Mouse (Mus musculus) heart, postnatal 0 days (tissue): ENCODE measurements around the gene Timeless. TPM values are rescaled to one million over a fixed set of nuclear protein-coding genes. Genes with fewer than 3 reads are reported as not detected.
"Not testable (repeated sequence)": the region's sequence is repeated elsewhere in the genome, so short reads cannot be mapped to it uniquely, and the experiment has no call there.

ENCODE experiments used
- ATAC-seq: fragments of 200-750 bp; cut with Nextera tagmentation; 2 replicates; pipeline ENCODE4 v1.8.0; 2017; ENCODE audit warnings: low read depth, moderate number of reproducible peaks, moderate library complexity; ENCODE audit not compliant: insufficient read depth
- DNase-seq: peaks from one replicate; pipeline ENCODE4 v3.0.0-alpha.2; 2016; ENCODE audit warnings: low spot score
- H3K27ac ChIP-seq: fragments of 300-500 bp; sonication (generic); 2 replicates; pipeline ENCODE4 v1.5.1; 2014; ENCODE audit warnings: low read depth, mild to moderate bottlenecking
- H3K27me3 ChIP-seq: fragments of 300-500 bp; sonication (generic); 2 replicates; pipeline ENCODE4 v1.6.1; 2014; ENCODE audit warnings: low read length, mixed read lengths; ENCODE audit not compliant: control insufficient read depth, insufficient read depth
- H3K36me3 ChIP-seq: fragments of 300-500 bp; sonication (generic); replicated peaks from 2 replicates; pipeline ENCODE4 v1.6.1; 2014; ENCODE audit warnings: low read length, mixed read lengths; ENCODE audit not compliant: control insufficient read depth, insufficient read depth
- H3K4me1 ChIP-seq: fragments of 300-500 bp; sonication (generic); 2 replicates; pipeline ENCODE4 v1.6.1; 2014; ENCODE audit warnings: antibody characterized with exemption; ENCODE audit not compliant: control insufficient read depth, insufficient read depth
- H3K4me2 ChIP-seq: fragments of 300-500 bp; sonication (generic); 2 replicates; pipeline ENCODE4 v1.6.1; 2014; ENCODE audit warnings: low read depth, mild to moderate bottlenecking, low read length, moderate library complexity
- H3K4me3 ChIP-seq: fragments of 300-500 bp; sonication (generic); 2 replicates; pipeline ENCODE4 v1.5.1; 2014; ENCODE audit warnings: low read depth, low read length
- H3K9ac ChIP-seq: fragments of 300-500 bp; sonication (generic); replicated peaks from 2 replicates; pipeline ENCODE4 v1.6.1; 2014; ENCODE audit warnings: low read depth, low read length, mixed read lengths
- H3K9me3 ChIP-seq: fragments of 300-500 bp; sonication (generic); replicated peaks from 2 replicates; pipeline ENCODE4 v1.6.1; 2016; ENCODE audit warnings: low read length; ENCODE audit not compliant: control insufficient read depth
- CTCF ChIP-seq: IDR thresholded peaks from 2 replicates; pipeline ENCODE4 v1.5.1; 2016; ENCODE audit warnings: antibody characterized with exemption, control low read depth, low read depth
- EP300 ChIP-seq: IDR thresholded peaks from 2 replicates; pipeline ENCODE4 v1.6.1; 2016; ENCODE audit warnings: antibody characterized with exemption, low read depth
- WGBS: fragments of 180-500 bp; shearing (Covaris S2); extraction: QIAGEN DNeasy Blood & Tissue Kit; methylation state at CpG from one replicate; pipeline ENCODE4 v1.1.7; 2014; 5-methylcytosine and 5-hydroxymethylcytosine counted together
- polyA plus RNA-seq: library from polyadenylated mRNA; unstranded; fragments of >200 nt; fragmentation: Nextera tagmentation; extraction: Ambion mirVana; gene quantifications from 2 replicates; pipeline ENCODE4 v1.2.1, GENCODE M21; 2015
- total RNA-seq: library from RNA; depleted of rRNA; stranded (reverse); fragments of >200 nt; gene quantifications from 2 replicates; pipeline ENCODE4 v1.2.3, GENCODE M21; 2014; ENCODE audit warnings: low replicate concordance

Timeless gene
- total and polyA plus RNA-seq, 2 experiments from 2014 or later, result 11.1 to 15.2 TPM

DNA sequence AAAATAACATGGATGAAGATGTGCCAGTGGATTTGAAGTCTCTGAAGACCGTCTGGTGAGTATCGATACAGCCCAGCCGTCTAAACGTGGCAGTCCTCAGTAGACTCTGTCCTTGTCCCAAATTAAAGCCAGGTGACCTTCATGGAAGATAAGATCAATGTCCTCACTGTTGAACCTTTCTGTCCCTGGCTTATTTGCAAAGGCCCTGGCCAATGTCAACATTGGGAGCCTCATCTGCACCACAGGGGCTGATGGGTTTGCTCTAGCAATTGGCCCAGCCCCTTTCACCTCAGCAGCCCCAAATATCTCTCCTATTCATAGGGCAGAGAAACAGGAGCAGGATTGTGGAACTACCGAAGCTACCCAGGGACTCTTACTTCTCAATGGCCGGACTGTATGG is 36.5 kb downstream of the Timeless start, which contains the start of gene Apof:
Apof (plus strand) TSS at position 301 of the 400 bp plus-strand sequence.
- ATAC-seq (no peak), DNase-seq (no peak)
- Histone ChIP-seq H3K27me3 (no peaks in the 10 kb centered on the region), H3K4me2 (no peak within 1 kb of the TSS), H3K9ac (no peak within 1 kb of the TSS), H3K36me3 (no peaks in the 10 kb centered on the region), H3K4me1 (peaks cover 6% of the 10 kb centered on the region; the same call in 1 of the 2 replicates), H3K27ac (no peak within 1 kb of the TSS; the same call in 1 of the 2 replicates), H3K9me3 (no peaks in the 10 kb centered on the region), H3K4me3 (no peak within 1 kb of the TSS)
- WGBS, result 72% methylated on average over 6 of the region's 6 CpGs
- no peak for TF ChIP-seq EP300
- TF ChIP-seq CTCF, result no peak

DNA sequence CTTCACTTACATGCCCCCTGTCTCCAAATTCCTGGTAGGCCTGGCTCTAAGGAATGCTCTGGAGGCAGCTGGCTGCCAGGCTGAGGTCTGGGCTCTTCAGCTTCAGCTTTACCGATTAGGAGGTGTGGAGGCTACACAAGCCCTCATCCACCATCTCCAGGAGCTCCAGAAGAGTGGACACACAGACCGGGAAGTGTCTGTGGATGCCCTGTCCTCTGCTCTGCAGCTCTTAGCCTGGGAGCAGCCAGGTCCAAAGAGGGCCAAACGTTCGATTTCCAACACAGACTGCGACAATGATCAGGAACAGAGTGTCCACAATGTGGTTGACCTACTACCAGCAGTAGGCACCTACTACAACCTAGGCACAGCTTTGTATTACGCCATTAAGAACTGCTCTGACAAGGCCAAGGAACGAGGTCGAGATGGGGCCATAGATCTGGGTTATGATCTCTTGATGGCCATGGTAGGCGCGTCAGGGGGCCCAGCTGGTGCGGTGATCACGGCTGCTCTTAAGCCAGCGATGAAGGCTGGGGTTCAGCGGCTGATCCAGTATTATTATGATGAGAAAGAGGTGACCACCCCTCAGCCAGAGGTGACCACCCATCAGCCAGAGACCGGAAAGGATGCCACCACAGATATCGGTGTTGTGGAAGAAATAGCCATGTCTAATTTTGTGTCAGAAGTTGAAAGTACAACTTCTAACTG is 37.5 kb downstream of the Timeless start:
- peak overlapping the region; percentile 58; the same call in 1 of the 2 replicates for H3K27ac ChIP-seq
- ATAC-seq (no peak), DNase-seq (no peak)
- 0 out of 2 replicates have a peak overlapping the region, but pooled peaks have one; percentile 78 for H3K9ac ChIP-seq
- H3K9me3 ChIP-seq, result no peaks in the 10 kb centered on the region
- H3K4me2 ChIP-seq, result peak overlapping the region; percentile 74; the same call in 1 of the 2 replicates
- no peaks in the 10 kb centered on the region for H3K27me3 ChIP-seq
- peak overlapping the region; percentile 88; the same call in 1 of the 2 replicates for H3K4me3 ChIP-seq
- TF ChIP-seq EP300, result no peak
- no peaks in the 10 kb centered on the region for H3K36me3 ChIP-seq
- H3K4me1 ChIP-seq, result peaks cover 9% of the 10 kb centered on the region; the same call in 1 of the 2 replicates
- 88% methylated on average over 16 of the region's 16 CpGs for WGBS

DNA sequence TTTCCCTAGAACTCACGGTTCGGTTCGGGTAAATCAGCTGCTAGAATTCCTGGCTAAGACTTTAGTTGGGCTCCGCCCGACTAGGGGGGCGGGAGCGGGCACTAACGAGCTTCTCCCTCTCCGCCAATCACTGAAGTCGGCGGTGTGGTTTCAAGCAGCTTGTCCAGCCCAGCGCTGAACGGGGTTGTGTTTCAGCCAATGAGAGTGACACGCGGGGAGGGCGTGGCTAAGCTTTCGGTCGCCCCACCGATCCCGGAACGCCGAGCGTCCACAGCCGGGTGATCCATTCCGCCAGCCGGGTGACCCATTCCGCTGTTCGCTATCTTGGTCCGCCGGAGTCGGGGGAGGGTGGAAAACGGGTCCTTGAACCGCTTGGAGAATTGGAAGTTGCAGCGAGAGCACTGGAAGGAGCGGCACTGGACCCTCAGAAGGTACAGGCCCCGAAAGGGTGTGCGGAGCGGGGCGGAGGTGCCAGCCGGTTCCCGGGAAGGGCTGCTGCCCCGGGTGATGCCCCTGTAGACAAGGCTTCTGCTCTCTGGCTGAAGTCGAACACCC is 38.5 kb downstream of the Timeless start, which contains the start of gene Stat2:
Stat2 (plus strand) TSS at position 273 of the 555 bp plus-strand sequence.
- peak within 1 kb of the TSS; percentile 88 for H3K4me3 ChIP-seq
- 1% methylated on average over 43 of the region's 43 CpGs for WGBS
- DNase-seq, result peak; percentile 98
- peak within 1 kb of the TSS; percentile 74 for H3K4me2 ChIP-seq
- TF ChIP-seq CTCF (no peak), EP300 (no peak)
- no peaks in the 10 kb centered on the region for H3K36me3 ChIP-seq
- ATAC-seq, result peak; percentile 100
- H3K4me1 ChIP-seq, result peaks cover 9% of the 10 kb centered on the region; the same call in 1 of the 2 replicates
- H3K27me3 ChIP-seq, result no peaks in the 10 kb centered on the region
- no peaks in the 10 kb centered on the region for H3K9me3 ChIP-seq
- peak within 1 kb of the TSS; percentile 78 for H3K9ac ChIP-seq
- H3K27ac ChIP-seq, result peak within 1 kb of the TSS; percentile 88

DNA sequence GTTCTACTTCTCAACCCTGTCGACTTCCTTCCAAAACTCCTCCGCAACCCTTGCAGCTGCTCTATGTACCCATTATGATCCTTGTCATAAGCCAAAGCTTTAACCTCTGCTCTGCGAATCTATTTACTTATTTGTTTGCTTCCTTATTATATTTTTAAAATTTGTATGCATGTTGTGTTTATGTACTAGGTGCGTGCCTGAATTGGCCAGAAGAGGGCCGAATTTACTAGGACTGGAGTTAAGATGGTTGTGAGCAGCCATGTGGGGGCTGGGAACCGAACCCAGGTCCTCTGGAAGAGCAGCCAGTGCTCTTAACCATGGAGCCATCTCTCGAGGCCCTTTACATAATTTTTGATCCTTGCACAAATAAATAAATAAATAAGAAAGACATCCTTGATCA is 39.0 kb downstream of the Timeless start:
- H3K9ac ChIP-seq, result peak overlapping the region; percentile 78
- peak overlapping the region; percentile 88 for H3K27ac ChIP-seq
- DNase-seq (no peak), ATAC-seq (no peak)
- no peaks in the 10 kb centered on the region for H3K27me3 ChIP-seq
- WGBS, result 36% methylated on average over 7 of the region's 7 CpGs
- H3K4me1 ChIP-seq, result peaks cover 9% of the 10 kb centered on the region; the same call in 1 of the 2 replicates
- H3K9me3 ChIP-seq, result no peaks in the 10 kb centered on the region
- H3K36me3 ChIP-seq, result no peaks in the 10 kb centered on the region
- peak overlapping the region; percentile 74 for H3K4me2 ChIP-seq
- peak overlapping the region; percentile 88 for H3K4me3 ChIP-seq
- no peak for TF ChIP-seq CTCF
- no peak for TF ChIP-seq EP300

DNA sequence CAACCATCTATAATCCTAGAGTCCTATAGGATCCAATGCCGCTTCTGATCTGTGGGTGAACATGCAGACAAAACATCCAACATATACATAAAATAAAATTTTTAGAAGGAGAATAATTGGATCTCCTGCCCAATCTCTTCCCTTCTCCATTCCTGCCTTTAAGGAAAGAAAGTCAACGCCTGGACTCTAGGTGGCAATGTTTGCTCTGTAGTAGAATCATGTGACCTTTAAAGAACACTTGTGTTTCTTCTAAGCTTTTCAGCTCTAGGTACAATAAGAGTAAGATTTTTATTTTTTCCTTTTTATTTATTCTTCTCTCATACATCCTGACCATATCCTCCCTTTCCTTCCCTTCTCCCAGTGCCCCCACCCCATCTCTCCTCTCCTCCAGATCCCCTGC is 40.0 kb downstream of the Timeless start:
- H3K4me1 ChIP-seq, result peaks cover 9% of the 10 kb centered on the region; the same call in 1 of the 2 replicates
- H3K36me3 ChIP-seq, result peaks cover 6% of the 10 kb centered on the region
- no peak for ATAC-seq
- no peaks in the 10 kb centered on the region for H3K27me3 ChIP-seq
- DNase-seq, result no peak
- H3K27ac ChIP-seq, result no peak overlapping the region
- no peak overlapping the region for H3K4me3 ChIP-seq
- TF ChIP-seq CTCF (peak; percentile 33), EP300 (no peak)
- H3K4me2 ChIP-seq, result peak overlapping the region; percentile 31; the same call in 1 of the 2 replicates
- WGBS, result 61% methylated on average over 2 of the region's 2 CpGs
- no peaks in the 10 kb centered on the region for H3K9me3 ChIP-seq
- H3K9ac ChIP-seq, result no peak overlapping the region

DNA sequence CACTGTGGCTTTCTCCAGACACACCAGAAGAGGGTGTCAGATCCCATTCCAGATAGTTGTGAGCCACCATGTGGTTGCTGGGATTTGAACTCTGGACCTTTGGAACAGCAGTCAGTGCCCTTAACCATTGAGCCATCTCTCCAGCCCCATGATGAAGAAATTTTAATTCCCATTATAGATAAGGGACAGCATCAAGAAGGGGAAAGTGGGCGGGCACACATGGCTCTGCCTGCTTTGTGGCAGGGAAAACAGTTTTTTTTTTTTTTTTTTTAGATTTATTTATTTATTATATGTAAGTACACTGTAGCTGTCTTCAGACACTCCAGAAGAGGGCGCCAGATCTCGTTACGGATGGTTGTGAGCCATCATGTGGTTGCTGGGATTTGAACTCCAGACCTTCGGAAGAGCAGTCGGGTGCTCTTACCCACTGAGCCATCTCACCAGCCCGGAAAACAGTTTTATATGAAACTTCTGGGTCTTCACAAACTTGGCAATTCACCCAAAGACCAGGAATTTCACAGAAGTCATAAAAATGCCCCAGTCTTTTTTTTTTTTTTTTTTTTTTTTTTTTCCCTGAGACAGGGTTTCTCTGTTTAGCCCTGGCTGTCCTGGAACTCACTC is 41.1 kb downstream of the Timeless start:
- DNase-seq, H3K4me3 ChIP-seq, H3K27ac ChIP-seq, ATAC-seq, H3K27me3 ChIP-seq, H3K9me3 ChIP-seq, H3K4me2 ChIP-seq, H3K9ac ChIP-seq, H3K4me1 ChIP-seq: not testable (repeated sequence)
- peaks cover 17% of the 10 kb centered on the region for H3K36me3 ChIP-seq
- 95% methylated on average over 3 of the region's 7 CpGs for WGBS

DNA sequence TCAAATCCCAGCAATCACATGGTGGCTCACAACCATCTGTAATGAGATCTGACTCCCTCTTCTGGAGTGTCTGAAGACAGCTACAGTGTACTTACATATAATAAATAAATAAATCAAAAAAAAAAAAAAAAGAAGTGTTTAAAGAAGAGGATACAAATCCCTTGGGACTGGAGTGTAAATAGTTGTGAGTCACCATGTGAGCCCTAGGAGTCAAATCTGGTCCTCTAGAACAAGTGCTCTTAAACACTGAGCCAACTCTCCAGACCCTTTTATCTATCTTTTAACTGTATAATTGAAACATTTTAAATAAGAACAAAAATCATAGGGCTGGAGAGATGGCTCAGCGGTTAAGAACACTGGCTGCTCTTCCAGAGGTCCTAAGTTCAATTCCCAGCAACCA is 43.5 kb downstream of the Timeless start:
- H3K9me3 ChIP-seq, H3K4me2 ChIP-seq, H3K27ac ChIP-seq, H3K9ac ChIP-seq, DNase-seq, H3K4me1 ChIP-seq, H3K4me3 ChIP-seq, H3K27me3 ChIP-seq, ATAC-seq: not testable (repeated sequence)
- 88% methylated on average over 1 of the region's 1 CpGs for WGBS
- peaks cover 35% of the 10 kb centered on the region for H3K36me3 ChIP-seq
